Mouse (Mus musculus) liver, adult 2 months (tissue): Measurements from ENCODE around the gene A4galt.

ENCODE experiments used
- CTCF ChIP-seq: fragments of 200-500 bp; IDR thresholded peaks from 2 replicates; pipeline ENCODE4 v1.5.1; 2011; ENCODE audit warnings: low read depth, low read length, control low read depth
- POLR2A ChIP-seq: fragments of 200-500 bp; IDR thresholded peaks from 2 replicates; pipeline ENCODE4 v1.6.1; 2011; ENCODE audit warnings: low read length, control low read depth; ENCODE audit not compliant: insufficient read depth; ENCODE audit errors: extremely low read depth

- TF ChIP-seq CTCF (no peak), POLR2A (no peak)
These were observed 1.9 kb downstream of the A4galt start for GRCm38 (mm10) chr15:83249535-83250287.
